Mouse (Mus musculus) neutrophil, adult 83 days (primary cell): ENCODE results near the gene Nrk. TPM values are rescaled to one million over a fixed set of nuclear protein-coding genes. Genes with fewer than 3 reads are reported as not detected.

Experiments used
- total RNA-seq, 2 experiments: library from RNA; stranded (reverse); gene quantifications; one replicate each; pipeline ENCODE4 v1.2.4; 2023

Gene Nrk
- total RNA-seq = not detected

DNA sequence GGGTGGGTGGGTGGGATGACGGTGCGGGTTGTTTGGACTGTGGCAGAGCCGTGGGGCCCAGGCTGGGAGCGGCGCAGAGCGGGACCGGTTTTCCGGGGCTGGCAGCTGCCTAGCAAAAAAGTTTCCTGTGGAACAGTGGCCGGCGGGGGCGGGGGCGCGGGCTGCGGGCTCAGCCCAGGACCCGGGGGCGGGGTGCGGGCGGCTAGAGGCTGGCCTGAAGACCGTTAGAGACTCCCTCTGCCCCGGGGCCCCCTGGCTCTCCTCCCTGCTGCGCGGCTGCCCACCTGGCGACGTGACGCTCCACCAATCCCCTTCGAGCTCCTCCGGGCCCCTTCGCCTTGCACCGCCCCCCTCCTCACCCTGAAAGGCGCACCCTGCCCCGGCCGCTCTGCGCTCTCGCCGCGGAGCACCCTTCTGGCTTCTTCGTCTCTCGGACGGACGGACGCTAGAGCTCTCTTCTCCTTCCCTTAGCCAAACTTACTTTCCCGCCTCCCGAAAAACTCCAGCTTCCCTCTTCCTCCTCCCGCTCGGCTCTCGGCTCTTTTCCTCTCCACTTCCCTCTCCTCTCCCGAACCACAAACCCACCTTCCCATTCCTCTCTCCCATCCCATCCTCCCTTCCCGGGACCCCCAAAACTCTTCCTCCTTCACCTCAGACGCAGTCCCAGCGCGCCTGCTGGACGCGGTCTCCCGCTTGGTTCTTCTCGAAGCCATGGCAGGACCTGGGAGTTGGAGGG lies at the start of gene Nrk:
Gene Nrk (plus strand): TSS at position 390 of the 736 bp plus-strand sequence.

Other genes with a start within 250 kb of the Nrk start
- gene Serpina7, start 170.8 kb downstream of the Nrk start, total RNA-seq = not detected
- not detected for gene 4930513O06Rik, start 171.8 kb downstream of the Nrk start, total RNA-seq